Mouse (Mus musculus) layer of hippocampus, adult 2 months (tissue): ENCODE measurements at regions not wholly inside any gene's neighbourhood (a gene's known extent, or its start where the extent isn't known, plus 50 kb on each side); places are given as distances from the start of the nearest gene placed in this dataset.

ENCODE experiments used
- DNase-seq, 2 experiments: peaks; one replicate each; pipeline ENCODE4 v3.0.0; 2022; ENCODE audit warnings: low spot score in 2 of 2
- H3K27ac ChIP-seq: fragments of 200-600 bp; 2 replicates; pipeline ENCODE4 v1.8.1; 2022
- H3K4me3 ChIP-seq: fragments of 200-600 bp; 2 replicates; pipeline ENCODE4 v1.8.1; 2022; ENCODE audit warnings: mild to moderate bottlenecking
- CTCF ChIP-seq: fragments of 200-600 bp; conservative IDR thresholded peaks from 2 replicates; pipeline ENCODE4 v1.8.1; 2022; ENCODE audit warnings: antibody characterized with exemption, mild to moderate bottlenecking, moderate library complexity

DNA sequence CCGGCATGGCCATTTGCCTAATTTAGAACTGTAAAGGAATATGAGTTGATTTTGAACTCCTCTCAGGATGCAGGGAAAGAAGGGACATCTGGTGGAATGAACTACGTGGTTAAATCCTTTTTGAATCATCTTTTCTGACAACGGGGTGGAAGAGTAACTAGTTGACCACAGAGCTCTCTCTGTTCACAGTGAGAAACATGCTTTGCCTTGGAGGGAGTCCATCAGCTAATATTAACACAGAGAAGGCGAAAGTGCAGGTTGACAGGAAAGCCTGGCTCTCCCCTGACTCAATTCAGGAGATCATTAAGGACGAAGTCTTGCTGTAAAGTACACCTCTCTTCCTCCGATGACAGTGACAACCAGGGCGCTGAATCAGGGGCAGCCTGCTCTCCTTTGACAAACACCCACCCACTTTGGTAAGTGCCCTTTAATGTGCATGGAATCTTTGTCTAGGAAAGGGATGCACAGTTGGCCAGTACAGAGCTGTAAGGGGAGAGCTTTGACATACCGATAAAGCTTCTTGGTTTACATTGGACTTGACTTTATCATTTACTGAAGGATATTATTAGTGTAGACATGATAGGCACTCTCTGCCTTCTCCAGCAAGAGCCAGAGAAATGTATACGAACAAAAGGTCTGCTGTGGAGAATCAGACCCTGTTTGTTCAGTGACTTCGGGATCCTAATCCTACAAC, 480.3 kb downstream of the Gm10295 start:
- no peak for DNase-seq
- no peak for TF ChIP-seq CTCF
- Histone ChIP-seq H3K27ac (no peak overlapping the region), H3K4me3 (no peak overlapping the region)

DNA sequence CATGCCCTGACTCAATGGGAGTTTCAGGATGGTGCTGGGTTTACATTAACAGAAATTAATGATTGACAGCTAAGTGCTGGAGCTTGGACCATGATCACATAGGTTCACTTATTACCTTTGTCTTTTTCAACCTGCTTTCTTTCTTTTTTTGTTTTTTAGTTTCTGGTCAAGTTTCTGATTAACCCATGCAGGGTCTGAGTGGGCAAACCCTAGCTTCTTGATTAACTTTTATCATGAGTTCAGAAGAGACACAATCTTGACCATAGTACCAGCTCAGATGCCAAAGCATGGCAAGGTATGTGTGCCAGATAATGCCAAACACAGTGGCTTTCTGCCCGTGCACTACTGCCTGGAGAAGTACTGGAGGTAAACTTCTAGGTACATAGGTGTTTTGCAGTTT, 482.2 kb downstream of the Gm10295 start:
- DNase-seq, result no peak
- Histone ChIP-seq H3K4me3 (no peak overlapping the region), H3K27ac (no peak overlapping the region)
- no peak for TF ChIP-seq CTCF

DNA sequence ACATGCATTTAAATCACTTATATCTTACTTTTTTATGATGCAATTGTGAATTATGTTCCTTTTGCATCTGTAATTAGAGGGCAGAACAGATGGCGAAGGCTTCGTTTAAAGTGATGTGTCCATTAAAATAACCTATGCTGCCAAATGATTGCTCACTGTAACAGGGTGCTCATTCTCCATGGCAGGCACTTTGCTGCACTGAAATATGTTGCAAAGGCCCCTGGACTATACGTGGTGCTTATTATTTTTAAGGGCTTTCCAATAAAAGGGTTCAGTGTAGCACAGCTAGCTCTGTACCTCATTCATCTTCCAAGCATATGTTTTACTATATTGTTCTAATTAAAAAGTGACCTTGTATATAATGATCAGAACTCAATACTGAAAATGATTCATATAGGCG, 491.3 kb downstream of the Gm10295 start:
- H3K4me3 ChIP-seq, result no peak overlapping the region
- DNase-seq, result no peak

DNA sequence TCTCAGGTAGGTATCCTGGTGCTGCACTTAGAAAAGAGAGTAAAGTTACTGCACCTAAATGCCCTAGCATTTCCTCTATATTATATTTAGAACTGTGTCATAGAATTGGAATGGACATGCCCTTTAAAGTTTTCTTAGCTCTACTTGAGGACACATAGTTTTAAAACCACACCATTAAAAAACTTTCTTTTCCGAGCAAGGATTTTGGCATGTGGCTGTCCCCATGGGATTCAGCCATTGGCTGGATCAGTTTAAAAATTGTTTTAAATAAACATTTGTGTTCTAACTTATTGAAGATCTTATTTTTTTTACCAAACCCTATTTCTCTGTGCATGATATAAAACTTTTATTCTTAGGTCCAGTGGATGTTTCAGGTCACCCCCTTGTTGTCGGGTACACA, 484.2 kb upstream of the Nr2f2 start:
- H3K27ac ChIP-seq, result no peak overlapping the region
- no peak overlapping the region for H3K4me3 ChIP-seq
- no peak for DNase-seq
- no peak for TF ChIP-seq CTCF

More for the DNA sequence above, 491.3 kb downstream of the Gm10295 start:
- H3K27ac ChIP-seq, result no peak overlapping the region
- TF ChIP-seq CTCF, result no peak

DNA sequence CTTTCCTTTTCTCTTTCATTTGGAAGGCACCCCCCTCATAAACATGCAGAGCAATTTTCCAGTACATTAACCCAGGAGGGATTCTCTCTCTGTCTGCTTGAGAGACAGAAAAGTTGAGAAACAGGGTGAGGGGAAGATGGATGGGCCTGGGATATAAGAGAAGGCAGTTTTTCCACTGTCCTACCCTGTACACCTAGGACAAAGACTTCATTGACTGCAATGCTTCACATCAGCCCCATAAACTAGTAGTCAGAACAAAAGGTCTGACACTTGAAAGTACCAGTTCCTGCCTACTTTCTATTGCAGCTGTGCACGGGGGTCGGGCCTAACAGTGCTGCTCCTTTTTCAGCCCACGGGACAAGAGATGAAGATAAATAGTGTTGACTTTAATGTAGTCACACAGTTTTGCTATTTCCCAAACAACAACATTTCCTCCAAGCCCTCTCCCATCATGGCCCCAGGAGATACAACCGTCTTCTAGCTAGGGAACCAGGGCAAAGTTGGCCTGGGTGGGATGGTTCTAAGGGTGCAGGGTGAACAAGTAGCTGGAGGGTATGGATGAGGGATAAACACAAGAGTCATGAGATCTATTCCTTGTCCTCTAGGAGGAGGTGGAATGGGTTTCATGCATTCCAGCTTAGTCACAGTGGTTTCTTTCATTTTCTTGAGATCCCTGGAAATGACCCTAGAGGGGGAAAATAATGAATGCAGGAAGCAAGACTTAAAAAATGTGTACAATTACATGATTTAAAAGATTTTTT, 481.7 kb upstream of the Nr2f2 start:
- H3K27ac ChIP-seq, result no peak overlapping the region
- no peak for DNase-seq
- TF ChIP-seq CTCF, result no peak
- H3K4me3 ChIP-seq, result no peak overlapping the region

DNA sequence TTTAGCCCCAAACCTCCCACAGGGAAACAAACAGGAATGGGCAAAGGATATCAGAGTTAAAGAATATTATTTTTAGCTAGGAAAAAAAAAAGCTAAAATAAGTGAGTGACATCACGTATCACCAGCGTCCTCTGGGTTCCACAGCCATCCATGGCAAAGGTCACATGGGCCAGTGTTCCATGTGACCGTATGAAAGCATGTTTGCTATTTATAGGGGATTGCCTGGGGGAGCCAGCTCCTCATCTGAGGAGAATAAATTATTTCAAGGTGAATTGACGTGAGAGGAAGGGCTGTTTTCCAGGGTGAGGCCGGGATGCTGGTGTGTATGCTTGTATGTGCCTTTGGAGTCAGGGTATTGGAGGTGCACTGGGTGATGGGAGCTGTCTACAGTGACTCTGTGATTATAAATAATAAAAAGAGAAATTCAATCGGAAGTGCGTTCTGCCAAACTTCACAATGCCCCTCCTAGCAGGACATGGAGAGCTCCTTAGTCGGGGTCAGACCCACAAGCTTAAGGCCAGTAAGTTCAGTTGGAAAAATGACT, 481.0 kb upstream of the Nr2f2 start:
- no peak for TF ChIP-seq CTCF

DNA sequence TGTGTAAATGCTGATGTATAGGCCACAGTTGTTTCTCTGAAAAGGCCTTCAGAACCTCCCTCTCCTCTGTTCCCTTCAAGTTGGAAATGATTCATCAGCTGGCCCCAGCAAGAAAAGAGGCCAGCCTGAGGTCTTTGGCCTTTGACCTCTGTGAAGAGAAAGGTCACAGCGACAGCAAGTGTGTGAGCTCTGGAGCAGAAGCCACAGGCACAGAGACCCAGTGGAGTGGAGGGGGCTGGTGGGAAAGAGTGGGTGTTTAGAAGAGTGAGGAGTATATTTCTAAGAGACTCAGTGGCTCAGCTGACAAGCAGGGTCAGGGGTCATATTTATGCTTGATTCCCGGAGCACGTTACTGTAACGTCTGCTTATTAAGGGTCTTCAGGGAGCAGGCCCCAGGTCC, 479.5 kb upstream of the Nr2f2 start:
- H3K4me3 ChIP-seq, result no peak overlapping the region
- DNase-seq, result no peak
- H3K27ac ChIP-seq, result no peak overlapping the region
- no peak for TF ChIP-seq CTCF

More for the DNA sequence above, 481.0 kb upstream of the Nr2f2 start:
- no peak for DNase-seq
- no peak overlapping the region for H3K27ac ChIP-seq
- no peak overlapping the region for H3K4me3 ChIP-seq

DNA sequence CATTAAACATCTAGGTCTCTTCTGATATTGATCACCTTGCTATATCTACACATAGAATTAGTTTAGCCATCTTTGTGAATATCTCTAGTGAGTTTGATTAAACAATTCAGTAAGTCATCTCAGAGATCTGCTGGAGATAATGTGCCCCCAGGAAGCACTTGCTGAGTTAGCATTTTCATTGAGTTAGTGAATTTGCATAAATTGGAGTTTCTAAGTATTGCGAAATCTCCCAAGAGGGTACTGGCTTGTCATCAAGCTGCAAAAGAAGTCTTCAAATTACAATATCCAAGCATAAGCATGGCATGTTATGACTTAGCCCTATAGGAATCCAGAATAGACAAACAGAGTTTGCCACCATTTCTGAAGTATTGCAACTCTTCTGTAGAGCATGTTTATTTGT, 473.6 kb upstream of the Nr2f2 start:
- no peak for TF ChIP-seq CTCF
- H3K27ac ChIP-seq, result no peak overlapping the region
- H3K4me3 ChIP-seq, result no peak overlapping the region
- DNase-seq, result no peak

DNA sequence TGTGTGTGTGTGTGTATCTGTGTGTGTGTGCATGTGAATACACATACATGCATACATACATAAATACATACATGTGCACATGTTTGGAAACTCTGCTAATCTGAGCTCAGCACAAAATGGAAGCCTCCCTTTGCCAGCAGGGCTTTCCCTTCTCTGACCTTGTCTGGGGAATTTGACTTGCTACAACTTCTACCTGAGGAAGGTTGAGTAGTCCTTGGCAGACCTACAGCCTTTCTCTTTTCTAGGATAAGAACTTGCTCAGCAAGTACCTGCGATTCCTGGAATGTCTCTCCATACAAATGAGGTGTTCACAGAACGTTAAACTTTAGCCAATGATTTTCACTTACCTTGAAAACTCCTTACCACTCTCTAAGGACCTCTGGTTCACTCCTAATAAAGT, 472.7 kb upstream of the Nr2f2 start:
- Histone ChIP-seq H3K27ac (no peak overlapping the region), H3K4me3 (no peak overlapping the region)
- no peak for DNase-seq
- no peak for TF ChIP-seq CTCF

DNA sequence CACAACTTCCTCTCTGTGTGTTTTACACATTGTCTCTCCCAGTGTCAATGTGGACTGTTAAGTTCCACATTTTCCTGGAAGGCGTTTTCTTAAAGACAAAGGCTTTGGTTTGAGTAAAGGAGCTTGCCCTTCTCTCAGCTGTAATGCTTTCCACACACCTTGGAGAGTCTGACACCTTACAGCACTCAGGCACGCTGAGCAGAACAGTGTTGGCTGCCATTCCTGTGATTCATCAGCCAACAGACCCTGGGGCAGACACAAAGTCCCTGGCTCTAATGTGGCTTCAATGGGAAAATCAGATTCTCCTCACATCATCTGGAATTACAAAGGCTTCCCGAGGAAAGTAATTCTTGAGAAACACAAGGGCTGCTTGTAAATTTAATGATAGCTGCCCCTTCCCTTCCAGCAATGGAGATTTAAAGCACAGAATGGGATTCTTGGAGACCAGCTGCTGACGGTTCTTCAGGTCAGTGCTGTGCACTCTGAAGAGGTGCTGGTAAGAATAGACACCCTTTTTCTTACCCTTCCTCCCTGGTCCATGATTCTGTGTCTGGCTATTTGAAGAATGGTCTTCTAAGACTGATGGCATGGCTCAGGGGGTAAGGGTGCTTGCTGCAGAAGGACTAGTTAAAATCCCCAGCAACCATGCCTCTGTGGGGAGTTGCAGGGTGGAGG, 468.4 kb upstream of the Nr2f2 start:
- no peak for TF ChIP-seq CTCF
- Histone ChIP-seq H3K4me3 (no peak overlapping the region), H3K27ac (no peak overlapping the region)
- no peak for DNase-seq

DNA sequence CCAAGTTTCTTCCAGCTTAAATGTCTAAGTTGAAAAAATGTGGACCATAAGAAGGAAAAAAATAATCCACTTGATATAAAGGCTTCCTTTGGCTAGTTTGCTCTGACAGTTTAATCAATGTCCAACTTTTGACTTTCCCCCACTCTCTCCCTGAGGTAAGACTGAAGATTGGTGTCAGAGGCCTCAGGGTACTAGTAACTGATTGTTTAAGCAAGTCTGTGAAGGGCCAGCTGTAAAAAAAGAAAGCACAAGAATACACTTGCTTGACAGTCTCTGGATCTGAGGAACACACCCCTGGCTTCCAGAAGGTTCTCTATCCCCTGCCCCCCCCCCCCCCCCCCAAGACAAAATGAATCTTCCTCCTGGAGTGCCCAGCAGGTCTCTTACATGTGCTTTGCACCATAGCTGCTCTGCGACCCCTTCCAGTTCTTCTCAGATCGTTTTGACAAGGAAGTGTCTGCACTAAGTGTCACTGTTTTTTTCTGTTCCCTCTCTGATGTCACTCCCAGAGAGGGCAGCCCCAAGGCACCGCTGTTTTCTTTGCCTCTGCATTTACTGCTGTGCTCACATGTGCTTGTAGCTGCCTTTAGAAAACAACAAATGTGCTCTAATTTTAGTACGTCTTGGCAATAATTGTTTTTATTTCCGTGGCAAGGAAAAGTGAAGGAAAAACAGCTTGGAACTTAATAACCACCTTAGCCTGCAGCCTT, 462.1 kb upstream of the Nr2f2 start:
- DNase-seq, result no peak
- Histone ChIP-seq H3K27ac (no peak overlapping the region), H3K4me3 (no peak overlapping the region)
- TF ChIP-seq CTCF, result no peak

DNA sequence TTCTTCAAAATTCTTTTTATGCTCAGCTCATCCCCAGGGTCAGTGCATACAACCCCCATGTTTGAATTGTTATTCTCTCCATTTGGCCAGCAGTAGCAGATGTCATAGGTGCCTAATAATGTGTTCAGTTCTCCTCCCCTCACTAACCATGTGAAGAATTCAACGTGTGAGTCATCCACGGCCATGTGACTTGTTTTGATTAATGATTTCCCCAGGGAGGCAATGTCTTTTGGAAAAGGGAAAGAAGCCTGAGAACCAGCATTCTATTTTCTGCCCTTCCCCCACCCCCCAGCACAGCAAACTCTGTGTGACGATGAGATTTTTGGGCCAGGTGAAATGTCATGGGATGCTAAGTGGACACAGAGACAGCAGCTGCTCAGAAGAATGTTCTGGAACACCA, 459.5 kb upstream of the Nr2f2 start:
- no peak for TF ChIP-seq CTCF
- no peak overlapping the region for H3K4me3 ChIP-seq
- H3K27ac ChIP-seq, result no peak overlapping the region
- no peak for DNase-seq

DNA sequence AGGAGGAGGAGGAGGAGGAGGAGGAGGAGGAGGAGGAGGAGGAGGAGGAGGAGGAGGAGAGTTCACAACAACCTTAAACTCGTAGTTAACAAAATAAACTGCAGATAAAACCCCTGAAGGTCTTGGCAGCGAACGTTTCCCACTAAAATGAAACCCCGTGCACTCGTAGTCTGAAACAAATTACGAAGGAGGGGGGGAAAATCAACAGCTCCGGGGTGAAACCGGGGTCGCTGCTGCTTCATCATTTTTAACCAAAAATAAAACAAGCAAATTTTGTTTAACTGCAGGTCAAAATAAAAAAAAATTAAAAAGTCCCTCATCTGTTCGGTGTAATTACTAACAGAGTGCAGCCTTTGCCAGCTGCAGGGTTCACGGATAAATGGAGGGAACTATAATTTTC, 456.5 kb upstream of the Nr2f2 start:
- H3K4me3 ChIP-seq, result peak overlapping the region; percentile 50
- DNase-seq, result no peak
- no peak for TF ChIP-seq CTCF
- H3K27ac ChIP-seq, result no peak overlapping the region
